Mouse (Mus musculus) stomach, postnatal 0 days (tissue): ENCODE results near the gene Hoxc6. TPM values are rescaled to one million over a fixed set of nuclear protein-coding genes. Genes with fewer than 3 reads are reported as not detected.

ENCODE experiments used
- ATAC-seq: fragments of 200-750 bp; cut with Nextera tagmentation; 2 replicates; pipeline ENCODE4 v1.8.0; 2017; ENCODE audit not compliant: low FRiP score, low TSS enrichment
- DNase-seq: peaks from one replicate; pipeline ENCODE4 v3.0.0-alpha.2; 2016; ENCODE audit warnings: low spot score
- H3K27ac ChIP-seq: fragments of 300-500 bp; sonication (generic); replicated peaks from 2 replicates; pipeline ENCODE4 v1.5.1; 2014; ENCODE audit warnings: mild to moderate bottlenecking, control low read depth
- H3K27me3 ChIP-seq: fragments of 300-500 bp; sonication (generic); 2 replicates; pipeline ENCODE4 v1.6.1; 2014; ENCODE audit warnings: low read length; ENCODE audit not compliant: control insufficient read depth, insufficient read depth
- H3K36me3 ChIP-seq: fragments of 300-500 bp; sonication (generic); 2 replicates; pipeline ENCODE4 v1.6.1; 2014; ENCODE audit warnings: low read length, mixed read lengths; ENCODE audit not compliant: control insufficient read depth, insufficient read depth
- H3K4me1 ChIP-seq: fragments of 300-500 bp; sonication (generic); replicated peaks from 2 replicates; pipeline ENCODE4 v1.6.1; 2014; ENCODE audit warnings: antibody characterized with exemption; ENCODE audit not compliant: control insufficient read depth, insufficient read depth
- H3K4me2 ChIP-seq: fragments of 300-500 bp; sonication (generic); replicated peaks from 2 replicates; pipeline ENCODE4 v1.6.1; 2014; ENCODE audit warnings: low read depth, mild to moderate bottlenecking, control low read depth, moderate library complexity
- H3K4me3 ChIP-seq: fragments of 300-500 bp; sonication (generic); 2 replicates; pipeline ENCODE4 v1.5.1; 2014; ENCODE audit warnings: low read depth, low read length, control low read depth
- H3K9ac ChIP-seq: fragments of 300-500 bp; sonication (generic); 2 replicates; pipeline ENCODE4 v1.6.1; 2014; ENCODE audit warnings: mild to moderate bottlenecking, low read length, control low read depth, mixed read lengths
- H3K9me3 ChIP-seq: fragments of 300-500 bp; sonication (generic); 2 replicates; pipeline ENCODE4 v1.6.1; 2016; ENCODE audit warnings: low read length; ENCODE audit not compliant: control insufficient read depth
- CTCF ChIP-seq: IDR thresholded peaks from 2 replicates; pipeline ENCODE4 v1.5.1; 2016; ENCODE audit warnings: antibody characterized with exemption, low read depth, mild to moderate bottlenecking, moderate library complexity
- EP300 ChIP-seq: optimal IDR thresholded peaks from 2 replicates; pipeline ENCODE3; 2016; ENCODE audit warnings: antibody characterized with exemption
- WGBS: fragments of 180-500 bp; shearing (Covaris S2); extraction: QIAGEN DNeasy Blood & Tissue Kit; methylation state at CpG from one replicate; pipeline ENCODE4 v1.1.7; 2014; 5-methylcytosine and 5-hydroxymethylcytosine counted together
- polyA plus RNA-seq: library from polyadenylated mRNA; unstranded; fragments of >200 nt; fragmentation: Nextera tagmentation; extraction: Ambion mirVana; gene quantifications from 2 replicates; pipeline ENCODE4 v1.2.1, GENCODE M21; 2015

Hoxc6 gene
- polyA plus RNA-seq, 1 experiment from 2014 or later, result 4.9 TPM

GRCm38 (mm10) chr15:102955007-102955382 is 43.1 kb upstream of the Hoxc6 start:
- TF ChIP-seq EP300, result no peak
- TF ChIP-seq CTCF, result no peak
- Histone ChIP-seq H3K9ac (no peak overlapping the region), H3K4me3 (no peak overlapping the region), H3K27ac (no peak overlapping the region), H3K9me3 (no peaks in the 10 kb centered on the region), H3K4me1 (no peaks in the 10 kb centered on the region), H3K4me2 (no peak overlapping the region), H3K36me3 (no peaks in the 10 kb centered on the region), H3K27me3 (peaks cover 41% of the 10 kb centered on the region)
- WGBS, result 2% methylated on average over 24 of the region's 28 CpGs
- no peak for ATAC-seq
- DNase-seq, result no peak

GRCm38 (mm10) chr15:102955833-102956640 is 42.0 kb upstream of the Hoxc6 start:
- TF ChIP-seq CTCF (no peak), EP300 (no peak)
- Histone ChIP-seq H3K9me3 (no peaks in the 10 kb centered on the region), H3K9ac (no peak overlapping the region), H3K27ac (no peak overlapping the region), H3K36me3 (no peaks in the 10 kb centered on the region), H3K4me2 (no peak overlapping the region), H3K27me3 (peaks cover 48% of the 10 kb centered on the region), H3K4me3 (no peak overlapping the region), H3K4me1 (no peaks in the 10 kb centered on the region)
- no peak for DNase-seq
- no peak for ATAC-seq
- WGBS, result 3% methylated on average over 35 of the region's 40 CpGs

- no peak overlapping the region for H3K27ac ChIP-seq
- ATAC-seq, result no peak
- H3K27me3 ChIP-seq, result peaks cover 44% of the 10 kb centered on the region
- H3K9me3 ChIP-seq, result no peaks in the 10 kb centered on the region
- no peaks in the 10 kb centered on the region for H3K36me3 ChIP-seq
- H3K4me1 ChIP-seq, result no peaks in the 10 kb centered on the region
- no peak for TF ChIP-seq CTCF
- no peak for TF ChIP-seq EP300
- H3K9ac ChIP-seq, result no peak overlapping the region
- H3K4me2 ChIP-seq, result no peak overlapping the region
- H3K4me3 ChIP-seq, result no peak overlapping the region
- 2% methylated on average over 12 of the region's 12 CpGs for WGBS
- DNase-seq, result no peak
Measured at GRCm38 (mm10) chr15:102956906-102957305, 41.2 kb upstream of the Hoxc6 start.

- H3K27me3 ChIP-seq, result peaks cover 35% of the 10 kb centered on the region
- no peaks in the 10 kb centered on the region for H3K36me3 ChIP-seq
- no peak overlapping the region for H3K27ac ChIP-seq
- no peaks in the 10 kb centered on the region for H3K9me3 ChIP-seq
- TF ChIP-seq CTCF, result no peak
- TF ChIP-seq EP300, result no peak
- 3% methylated on average over 13 of the region's 13 CpGs for WGBS
- H3K4me3 ChIP-seq, result no peak overlapping the region
- no peak overlapping the region for H3K4me2 ChIP-seq
- H3K4me1 ChIP-seq, result no peaks in the 10 kb centered on the region
- ATAC-seq (no peak), DNase-seq (no peak)
- no peak overlapping the region for H3K9ac ChIP-seq
Measured at GRCm38 (mm10) chr15:102959663-102960191, 38.3 kb upstream of the Hoxc6 start.

GRCm38 (mm10) chr15:102961728-102962127 is 36.3 kb upstream of the Hoxc6 start:
- TF ChIP-seq CTCF (no peak), EP300 (no peak)
- Histone ChIP-seq H3K4me2 (no peak overlapping the region), H3K4me3 (no peak overlapping the region), H3K4me1 (no peaks in the 10 kb centered on the region), H3K9me3 (no peaks in the 10 kb centered on the region), H3K9ac (no peak overlapping the region), H3K27me3 (peaks cover 45% of the 10 kb centered on the region), H3K27ac (no peak overlapping the region), H3K36me3 (no peaks in the 10 kb centered on the region)
- DNase-seq, result no peak
- no peak for ATAC-seq
- 3% methylated on average over 6 of the region's 6 CpGs for WGBS

GRCm38 (mm10) chr15:102962492-102962891 is 35.6 kb upstream of the Hoxc6 start:
- Histone ChIP-seq H3K27ac (no peak overlapping the region), H3K4me1 (no peaks in the 10 kb centered on the region), H3K9me3 (no peaks in the 10 kb centered on the region), H3K27me3 (peaks cover 46% of the 10 kb centered on the region), H3K9ac (no peak overlapping the region), H3K4me3 (no peak overlapping the region), H3K36me3 (no peaks in the 10 kb centered on the region), H3K4me2 (no peak overlapping the region)
- TF ChIP-seq CTCF, result no peak
- DNase-seq (no peak), ATAC-seq (no peak)
- 2% methylated on average over 13 of the region's 13 CpGs for WGBS
